Mouse (Mus musculus): ENCODE results near the gene Chst8. TPM values are rescaled to one million over a fixed set of nuclear protein-coding genes. Genes with fewer than 3 reads are reported as not detected.
A peak's percentile ranks its signal among the peaks of the same experiment; 100 is the strongest.

The Chst8 gene
- polyA plus RNA-seq, 1 experiment from 2014 or later: 14.9 TPM

GRCm38 (mm10) chr7:34709111-34709510, 103.4 kb downstream of the Chst8 start:
- H3K4me3 ChIP-seq (replicated peaks; ENCODE audit: low read depth, low read length): no peak overlapping the region
- no peak for DNase-seq
- H3K9ac ChIP-seq (replicated peaks; ENCODE audit: low read length): no peak overlapping the region
- no peaks in the 10 kb centered on the region for H3K36me3 ChIP-seq (ENCODE audit: control insufficient read depth, insufficient read depth, low read length)
- no peaks in the 10 kb centered on the region for H3K4me1 ChIP-seq (ENCODE audit: control insufficient read depth, insufficient read depth, low read length)
- 81% methylated on average over 4 of the region's 4 CpGs for WGBS
- H3K27me3 ChIP-seq (ENCODE audit: control insufficient read depth, insufficient read depth, low read length): no peaks in the 10 kb centered on the region
- H3K27ac ChIP-seq (replicated peaks; ENCODE audit: low read depth, low read length): no peak overlapping the region
- H3K9me3 ChIP-seq (ENCODE audit: control insufficient read depth, low read length): no peaks in the 10 kb centered on the region
- no peak overlapping the region for H3K4me2 ChIP-seq (ENCODE audit: low read length)
- no peak for ATAC-seq (ENCODE audit: low FRiP score, low TSS enrichment)

- DNase-seq: no peak
- Histone ChIP-seq H3K36me3 (ENCODE audit: control insufficient read depth, insufficient read depth, low read length) (no peaks in the 10 kb centered on the region), H3K4me2 (ENCODE audit: low read length) (no peak overlapping the region), H3K4me3 (replicated peaks; ENCODE audit: low read depth, low read length) (no peak overlapping the region), H3K4me1 (ENCODE audit: control insufficient read depth, insufficient read depth, low read length) (no peaks in the 10 kb centered on the region), H3K9me3 (ENCODE audit: control insufficient read depth, low read length) (no peaks in the 10 kb centered on the region), H3K27me3 (ENCODE audit: control insufficient read depth, insufficient read depth, low read length) (no peaks in the 10 kb centered on the region), H3K27ac (replicated peaks; ENCODE audit: low read depth, low read length) (no peak overlapping the region), H3K9ac (replicated peaks; ENCODE audit: low read length) (no peak overlapping the region)
- 35% methylated on average over 4 of the region's 4 CpGs for WGBS
- ATAC-seq (ENCODE audit: low FRiP score, low TSS enrichment): no peak
Measured at GRCm38 (mm10) chr7:34704401-34704800, 108.1 kb downstream of the Chst8 start.

GRCm38 (mm10) chr7:34703437-34703836, 109.1 kb downstream of the Chst8 start:
- H3K27ac ChIP-seq (replicated peaks; ENCODE audit: low read depth, low read length): no peak overlapping the region
- ATAC-seq (ENCODE audit: low FRiP score, low TSS enrichment) (no peak), DNase-seq (no peak)
- H3K4me2 ChIP-seq (ENCODE audit: low read length): no peak overlapping the region
- no peaks in the 10 kb centered on the region for H3K9me3 ChIP-seq (ENCODE audit: control insufficient read depth, low read length)
- H3K4me3 ChIP-seq (replicated peaks; ENCODE audit: low read depth, low read length): no peak overlapping the region
- no peaks in the 10 kb centered on the region for H3K4me1 ChIP-seq (ENCODE audit: control insufficient read depth, insufficient read depth, low read length)
- H3K9ac ChIP-seq (replicated peaks; ENCODE audit: low read length): no peak overlapping the region
- no peaks in the 10 kb centered on the region for H3K36me3 ChIP-seq (ENCODE audit: control insufficient read depth, insufficient read depth, low read length)
- H3K27me3 ChIP-seq (ENCODE audit: control insufficient read depth, insufficient read depth, low read length): no peaks in the 10 kb centered on the region
- 49% methylated on average over 4 of the region's 4 CpGs for WGBS

- H3K4me3 ChIP-seq (replicated peaks; ENCODE audit: low read depth, low read length): no peak overlapping the region
- H3K27ac ChIP-seq (replicated peaks; ENCODE audit: low read depth, low read length): no peak overlapping the region
- 25% methylated on average over 11 of the region's 11 CpGs for WGBS
- H3K36me3 ChIP-seq (ENCODE audit: control insufficient read depth, insufficient read depth, low read length): no peaks in the 10 kb centered on the region
- H3K4me1 ChIP-seq (ENCODE audit: control insufficient read depth, insufficient read depth, low read length): no peaks in the 10 kb centered on the region
- no peak overlapping the region for H3K9ac ChIP-seq (replicated peaks; ENCODE audit: low read length)
- no peak overlapping the region for H3K4me2 ChIP-seq (ENCODE audit: low read length)
- ATAC-seq (ENCODE audit: low FRiP score, low TSS enrichment): no peak
- no peaks in the 10 kb centered on the region for H3K9me3 ChIP-seq (ENCODE audit: control insufficient read depth, low read length)
- DNase-seq: no peak
- no peaks in the 10 kb centered on the region for H3K27me3 ChIP-seq (ENCODE audit: control insufficient read depth, insufficient read depth, low read length)
Measured at GRCm38 (mm10) chr7:34702718-34703351, 109.7 kb downstream of the Chst8 start.

GRCm38 (mm10) chr7:34699888-34700287, 112.6 kb downstream of the Chst8 start:
- no peak for ATAC-seq (ENCODE audit: low FRiP score, low TSS enrichment)
- Histone ChIP-seq H3K36me3 (ENCODE audit: control insufficient read depth, insufficient read depth, low read length) (no peaks in the 10 kb centered on the region), H3K4me2 (ENCODE audit: low read length) (no peak overlapping the region), H3K9me3 (ENCODE audit: control insufficient read depth, low read length) (no peaks in the 10 kb centered on the region), H3K9ac (replicated peaks; ENCODE audit: low read length) (no peak overlapping the region), H3K4me3 (replicated peaks; ENCODE audit: low read depth, low read length) (no peak overlapping the region), H3K27ac (replicated peaks; ENCODE audit: low read depth, low read length) (no peak overlapping the region), H3K4me1 (ENCODE audit: control insufficient read depth, insufficient read depth, low read length) (peaks cover 12% of the 10 kb centered on the region; the same call in 1 of the 2 replicates), H3K27me3 (ENCODE audit: control insufficient read depth, insufficient read depth, low read length) (no peaks in the 10 kb centered on the region)
- no peak for DNase-seq
- WGBS: 77% methylated on average over 3 of the region's 3 CpGs

- Histone ChIP-seq H3K4me2 (ENCODE audit: low read length) (no peak overlapping the region), H3K9me3 (ENCODE audit: control insufficient read depth, low read length) (no peaks in the 10 kb centered on the region), H3K4me1 (ENCODE audit: control insufficient read depth, insufficient read depth, low read length) (peaks cover 18% of the 10 kb centered on the region), H3K27ac (replicated peaks; ENCODE audit: low read depth, low read length) (no peak overlapping the region), H3K4me3 (replicated peaks; ENCODE audit: low read depth, low read length) (no peak overlapping the region), H3K36me3 (ENCODE audit: control insufficient read depth, insufficient read depth, low read length) (no peaks in the 10 kb centered on the region), H3K9ac (replicated peaks; ENCODE audit: low read length) (no peak overlapping the region), H3K27me3 (ENCODE audit: control insufficient read depth, insufficient read depth, low read length) (no peaks in the 10 kb centered on the region)
- ATAC-seq (ENCODE audit: low FRiP score, low TSS enrichment) (no peak), DNase-seq (no peak)
- 75% methylated on average over 9 of the region's 9 CpGs for WGBS
Measured at GRCm38 (mm10) chr7:34698221-34698620, 114.3 kb downstream of the Chst8 start.

GRCm38 (mm10) chr7:34696086-34696485, 116.4 kb downstream of the Chst8 start:
- H3K4me2 ChIP-seq (ENCODE audit: low read length): no peak overlapping the region
- H3K27ac ChIP-seq (replicated peaks; ENCODE audit: low read depth, low read length): peak overlapping the region; percentile 78
- no peak for DNase-seq
- no peaks in the 10 kb centered on the region for H3K36me3 ChIP-seq (ENCODE audit: control insufficient read depth, insufficient read depth, low read length)
- no peak overlapping the region for H3K9ac ChIP-seq (replicated peaks; ENCODE audit: low read length)
- WGBS: 46% methylated on average over 9 of the region's 9 CpGs
- no peaks in the 10 kb centered on the region for H3K27me3 ChIP-seq (ENCODE audit: control insufficient read depth, insufficient read depth, low read length)
- H3K9me3 ChIP-seq (ENCODE audit: control insufficient read depth, low read length): no peaks in the 10 kb centered on the region
- H3K4me3 ChIP-seq (replicated peaks; ENCODE audit: low read depth, low read length): no peak overlapping the region
- ATAC-seq (ENCODE audit: low FRiP score, low TSS enrichment): no peak
- peaks cover 26% of the 10 kb centered on the region for H3K4me1 ChIP-seq (ENCODE audit: control insufficient read depth, insufficient read depth, low read length)

- Histone ChIP-seq H3K4me3 (replicated peaks; ENCODE audit: low read depth, low read length) (no peak overlapping the region), H3K9ac (replicated peaks; ENCODE audit: low read length) (no peak overlapping the region), H3K27me3 (ENCODE audit: control insufficient read depth, insufficient read depth, low read length) (no peaks in the 10 kb centered on the region), H3K9me3 (ENCODE audit: control insufficient read depth, low read length) (no peaks in the 10 kb centered on the region), H3K4me2 (ENCODE audit: low read length) (no peak overlapping the region), H3K4me1 (ENCODE audit: control insufficient read depth, insufficient read depth, low read length) (peaks cover 37% of the 10 kb centered on the region), H3K36me3 (ENCODE audit: control insufficient read depth, insufficient read depth, low read length) (no peaks in the 10 kb centered on the region), H3K27ac (replicated peaks; ENCODE audit: low read depth, low read length) (peak overlapping the region; percentile 75)
- DNase-seq (peak; percentile 71), ATAC-seq (ENCODE audit: low FRiP score, low TSS enrichment) (peak; percentile 48)
- WGBS: 16% methylated on average over 9 of the region's 9 CpGs
Measured at GRCm38 (mm10) chr7:34694898-34695297, 117.6 kb downstream of the Chst8 start.

GRCm38 (mm10) chr7:34693916-34694315, 118.6 kb downstream of the Chst8 start:
- Histone ChIP-seq H3K27ac (replicated peaks; ENCODE audit: low read depth, low read length) (peak overlapping the region; percentile 75), H3K36me3 (ENCODE audit: control insufficient read depth, insufficient read depth, low read length) (no peaks in the 10 kb centered on the region), H3K4me2 (ENCODE audit: low read length) (no peak overlapping the region), H3K27me3 (ENCODE audit: control insufficient read depth, insufficient read depth, low read length) (no peaks in the 10 kb centered on the region), H3K4me1 (ENCODE audit: control insufficient read depth, insufficient read depth, low read length) (peaks cover 41% of the 10 kb centered on the region), H3K4me3 (replicated peaks; ENCODE audit: low read depth, low read length) (no peak overlapping the region), H3K9ac (replicated peaks; ENCODE audit: low read length) (no peak overlapping the region), H3K9me3 (ENCODE audit: control insufficient read depth, low read length) (no peaks in the 10 kb centered on the region)
- ATAC-seq (ENCODE audit: low FRiP score, low TSS enrichment): no peak
- DNase-seq: no peak
- WGBS: 94% methylated on average over 13 of the region's 13 CpGs
